Mouse (Mus musculus) induced T-regulatory cell, adult 2 months (primary cell): ENCODE measurements around the gene Galnt17.

ENCODE experiments used
- DNase-seq: peaks from one replicate; pipeline ENCODE4 v3.0.0-alpha.2; 2012; ENCODE audit warnings: low read depth

The Galnt17 gene

GRCm38 (mm10) chr5:131020936-131021335 lies 287.4 kb downstream of the Galnt17 start:
- no peak for DNase-seq

GRCm38 (mm10) chr5:131019346-131019965 lies 288.8 kb downstream of the Galnt17 start:
- no peak for DNase-seq

- DNase-seq, result no peak
Measured at GRCm38 (mm10) chr5:131016066-131016465, 292.2 kb downstream of the Galnt17 start.

- no peak for DNase-seq
Measured at GRCm38 (mm10) chr5:131015341-131015740, 293.0 kb downstream of the Galnt17 start.

GRCm38 (mm10) chr5:131013816-131014215 lies 294.5 kb downstream of the Galnt17 start:
- no peak for DNase-seq

- DNase-seq, result no peak
Measured at GRCm38 (mm10) chr5:131013101-131013500, 295.2 kb downstream of the Galnt17 start.

GRCm38 (mm10) chr5:131009510-131009909 lies 298.8 kb downstream of the Galnt17 start:
- no peak for DNase-seq

- DNase-seq, result no peak
Measured at GRCm38 (mm10) chr5:131008507-131008906, 299.8 kb downstream of the Galnt17 start.

GRCm38 (mm10) chr5:131007871-131008505 lies 300.3 kb downstream of the Galnt17 start:
- peak; percentile 2 for DNase-seq

- DNase-seq, result no peak
Measured at GRCm38 (mm10) chr5:131007198-131007597, 301.1 kb downstream of the Galnt17 start.

- DNase-seq, result no peak
Measured at GRCm38 (mm10) chr5:131006524-131006923, 301.8 kb downstream of the Galnt17 start.

GRCm38 (mm10) chr5:131000572-131000971 lies 307.7 kb downstream of the Galnt17 start:
- DNase-seq, result no peak

- no peak for DNase-seq
Measured at GRCm38 (mm10) chr5:130979321-130979720, 329.0 kb downstream of the Galnt17 start.

GRCm38 (mm10) chr5:130978871-130979270 lies 329.4 kb downstream of the Galnt17 start:
- no peak for DNase-seq

GRCm38 (mm10) chr5:130977999-130978398 lies 330.3 kb downstream of the Galnt17 start:
- DNase-seq, result no peak

- DNase-seq, result no peak
Measured at GRCm38 (mm10) chr5:130952361-130952760, 355.9 kb downstream of the Galnt17 start.

- peak; percentile 1 for DNase-seq
Measured at GRCm38 (mm10) chr5:130950894-130951400, 357.4 kb downstream of the Galnt17 start.

- no peak for DNase-seq
Measured at GRCm38 (mm10) chr5:130950421-130950820, 357.9 kb downstream of the Galnt17 start.

GRCm38 (mm10) chr5:130949710-130950109 lies 358.6 kb downstream of the Galnt17 start:
- DNase-seq, result no peak

GRCm38 (mm10) chr5:130938911-130939608 lies 369.2 kb downstream of the Galnt17 start:
- DNase-seq, result no peak

- DNase-seq, result no peak
Measured at GRCm38 (mm10) chr5:130938274-130938741, 370.0 kb downstream of the Galnt17 start.

GRCm38 (mm10) chr5:130930999-130931398 lies 377.3 kb downstream of the Galnt17 start:
- DNase-seq, result no peak

- DNase-seq, result no peak
Measured at GRCm38 (mm10) chr5:130927794-130928149, 380.5 kb downstream of the Galnt17 start.
